Mouse (Mus musculus): ENCODE results near the gene Irs1. TPM values are rescaled to one million over a fixed set of nuclear protein-coding genes. Genes with fewer than 3 reads are reported as not detected.

Irs1 gene
- polyA plus RNA-seq, 1 experiment from 2014 or later = 8.1 TPM

- H3K9me3 ChIP-seq (replicated peaks) = no peaks in the 10 kb centered on the region
- no peaks in the 10 kb centered on the region for H3K36me3 ChIP-seq
- H3K4me1 ChIP-seq = peaks cover 5% of the 10 kb centered on the region; the same call in 1 of the 2 replicates
- no peak overlapping the region for H3K4me3 ChIP-seq (replicated peaks)
- no peak overlapping the region for H3K4me2 ChIP-seq
- WGBS = 70% methylated on average over 6 of the region's 6 CpGs
- H3K27me3 ChIP-seq (replicated peaks) = no peaks in the 10 kb centered on the region
- ATAC-seq (ENCODE audit: low FRiP score) = peak; percentile 67
- H3K27ac ChIP-seq (replicated peaks) = no peak overlapping the region
- no peak overlapping the region for H3K9ac ChIP-seq (replicated peaks)
Observed at GRCm38 (mm10) chr1:82243260-82243825, 47.9 kb downstream of the Irs1 start.

- WGBS = 86% methylated on average over 3 of the region's 3 CpGs
- no peaks in the 10 kb centered on the region for H3K9me3 ChIP-seq (replicated peaks)
Observed at GRCm38 (mm10) chr1:82239409-82240201, 51.6 kb downstream of the Irs1 start.

GRCm38 (mm10) chr1:82238245-82238644, 53.0 kb downstream of the Irs1 start:
- no peak for ATAC-seq (ENCODE audit: low FRiP score)
- Histone ChIP-seq H3K4me1 (peaks cover 5% of the 10 kb centered on the region; the same call in 1 of the 2 replicates), H3K4me3 (replicated peaks) (no peak overlapping the region), H3K36me3 (peaks cover 16% of the 10 kb centered on the region; the same call in 1 of the 2 replicates), H3K4me2 (no peak overlapping the region), H3K27me3 (replicated peaks) (no peaks in the 10 kb centered on the region), H3K9ac (replicated peaks) (no peak overlapping the region), H3K27ac (replicated peaks) (no peak overlapping the region), H3K9me3 (replicated peaks) (no peaks in the 10 kb centered on the region)
- 73% methylated on average over 4 of the region's 4 CpGs for WGBS

More at GRCm38 (mm10) chr1:82239409-82240201, 51.6 kb downstream of the Irs1 start:
- H3K4me1 ChIP-seq = peaks cover 5% of the 10 kb centered on the region; the same call in 1 of the 2 replicates
- H3K27me3 ChIP-seq (replicated peaks) = no peaks in the 10 kb centered on the region
- 0 out of 2 replicates have a peak, but pooled peaks cover 12% of the 10 kb centered on the region for H3K36me3 ChIP-seq
- H3K27ac ChIP-seq (replicated peaks) = no peak overlapping the region
- no peak overlapping the region for H3K4me3 ChIP-seq (replicated peaks)
- no peak for ATAC-seq (ENCODE audit: low FRiP score)
- no peak overlapping the region for H3K9ac ChIP-seq (replicated peaks)
- no peak overlapping the region for H3K4me2 ChIP-seq

- Histone ChIP-seq H3K36me3 (peaks cover 16% of the 10 kb centered on the region; the same call in 1 of the 2 replicates), H3K27ac (replicated peaks) (no peak overlapping the region), H3K27me3 (replicated peaks) (no peaks in the 10 kb centered on the region), H3K4me1 (no peaks in the 10 kb centered on the region), H3K9ac (replicated peaks) (no peak overlapping the region), H3K9me3 (replicated peaks) (no peaks in the 10 kb centered on the region), H3K4me3 (replicated peaks) (no peak overlapping the region), H3K4me2 (no peak overlapping the region)
- ATAC-seq (ENCODE audit: low FRiP score) = no peak
- 44% methylated on average over 3 of the region's 3 CpGs for WGBS
Observed at GRCm38 (mm10) chr1:82235455-82236104, 55.6 kb downstream of the Irs1 start.

GRCm38 (mm10) chr1:82234616-82235015, 56.6 kb downstream of the Irs1 start:
- Histone ChIP-seq H3K9me3 (replicated peaks) (no peaks in the 10 kb centered on the region), H3K36me3 (peaks cover 16% of the 10 kb centered on the region; the same call in 1 of the 2 replicates), H3K27ac (replicated peaks) (no peak overlapping the region), H3K4me1 (no peaks in the 10 kb centered on the region), H3K9ac (replicated peaks) (no peak overlapping the region), H3K4me2 (no peak overlapping the region), H3K27me3 (replicated peaks) (no peaks in the 10 kb centered on the region), H3K4me3 (replicated peaks) (no peak overlapping the region)
- ATAC-seq (ENCODE audit: low FRiP score) = no peak
- WGBS = 96% methylated on average over 3 of the region's 3 CpGs

- Histone ChIP-seq H3K9me3 (replicated peaks) (no peaks in the 10 kb centered on the region), H3K4me1 (no peaks in the 10 kb centered on the region), H3K36me3 (peaks cover 16% of the 10 kb centered on the region; the same call in 1 of the 2 replicates), H3K4me3 (replicated peaks) (no peak within 1 kb of the TSS), H3K27ac (replicated peaks) (no peak within 1 kb of the TSS), H3K4me2 (no peak within 1 kb of the TSS), H3K27me3 (replicated peaks) (no peaks in the 10 kb centered on the region), H3K9ac (replicated peaks) (no peak within 1 kb of the TSS)
- ATAC-seq (ENCODE audit: low FRiP score) = no peak
- WGBS = 95% methylated on average over 3 of the region's 3 CpGs
Observed at GRCm38 (mm10) chr1:82232812-82233211, 58.4 kb downstream of the Irs1 start, which contains the start of gene Gm9747. Gm9747 (plus strand) TSS chr1:82233112.

GRCm38 (mm10) chr1:82228841-82229240, 62.4 kb downstream of the Irs1 start:
- no peak for ATAC-seq (ENCODE audit: low FRiP score)
- peaks cover 4% of the 10 kb centered on the region; the same call in 1 of the 2 replicates for H3K36me3 ChIP-seq
- H3K27ac ChIP-seq (replicated peaks) = no peak overlapping the region

GRCm38 (mm10) chr1:82223042-82223795, 68.0 kb downstream of the Irs1 start:
- no peak overlapping the region for H3K9ac ChIP-seq (replicated peaks)
- no peak overlapping the region for H3K4me2 ChIP-seq
- no peak for ATAC-seq (ENCODE audit: low FRiP score)
- H3K27me3 ChIP-seq (replicated peaks) = no peaks in the 10 kb centered on the region
- H3K4me1 ChIP-seq = 0 out of 2 replicates have a peak, but pooled peaks cover 3% of the 10 kb centered on the region
- no peak overlapping the region for H3K4me3 ChIP-seq (replicated peaks)
- WGBS = 92% methylated on average over 5 of the region's 5 CpGs
- H3K27ac ChIP-seq (replicated peaks) = no peak overlapping the region
- H3K9me3 ChIP-seq (replicated peaks) = no peaks in the 10 kb centered on the region
- H3K36me3 ChIP-seq = no peaks in the 10 kb centered on the region

More at GRCm38 (mm10) chr1:82228841-82229240, 62.4 kb downstream of the Irs1 start:
- H3K4me1 ChIP-seq = no peaks in the 10 kb centered on the region
- no peak overlapping the region for H3K4me3 ChIP-seq (replicated peaks)
- no peaks in the 10 kb centered on the region for H3K27me3 ChIP-seq (replicated peaks)
- H3K9me3 ChIP-seq (replicated peaks) = no peaks in the 10 kb centered on the region
- no peak overlapping the region for H3K4me2 ChIP-seq
- H3K9ac ChIP-seq (replicated peaks) = no peak overlapping the region

GRCm38 (mm10) chr1:82221462-82221861, 69.8 kb downstream of the Irs1 start:
- Histone ChIP-seq H3K36me3 (no peaks in the 10 kb centered on the region), H3K4me1 (0 out of 2 replicates have a peak, but pooled peaks cover 3% of the 10 kb centered on the region), H3K4me2 (no peak overlapping the region), H3K4me3 (replicated peaks) (no peak overlapping the region), H3K9me3 (replicated peaks) (no peaks in the 10 kb centered on the region), H3K27ac (replicated peaks) (no peak overlapping the region), H3K27me3 (replicated peaks) (no peaks in the 10 kb centered on the region), H3K9ac (replicated peaks) (no peak overlapping the region)
- ATAC-seq (ENCODE audit: low FRiP score) = no peak
- 79% methylated on average over 1 of the region's 1 CpGs for WGBS

GRCm38 (mm10) chr1:82220673-82221396, 70.4 kb downstream of the Irs1 start:
- no peak for ATAC-seq (ENCODE audit: low FRiP score)

More at GRCm38 (mm10) chr1:82220673-82221396, 70.4 kb downstream of the Irs1 start:
- Histone ChIP-seq H3K4me1 (0 out of 2 replicates have a peak, but pooled peaks cover 3% of the 10 kb centered on the region), H3K9me3 (replicated peaks) (no peaks in the 10 kb centered on the region), H3K36me3 (no peaks in the 10 kb centered on the region), H3K9ac (replicated peaks) (no peak overlapping the region), H3K4me2 (no peak overlapping the region), H3K27ac (replicated peaks) (no peak overlapping the region), H3K27me3 (replicated peaks) (no peaks in the 10 kb centered on the region), H3K4me3 (replicated peaks) (no peak overlapping the region)
- 57% methylated on average over 12 of the region's 12 CpGs for WGBS

All from neural tube, embryonic 15.5 days (tissue).